Comparison of ENCODE assay signal across 9 mouse cellular contexts in the genomic region with DNA sequence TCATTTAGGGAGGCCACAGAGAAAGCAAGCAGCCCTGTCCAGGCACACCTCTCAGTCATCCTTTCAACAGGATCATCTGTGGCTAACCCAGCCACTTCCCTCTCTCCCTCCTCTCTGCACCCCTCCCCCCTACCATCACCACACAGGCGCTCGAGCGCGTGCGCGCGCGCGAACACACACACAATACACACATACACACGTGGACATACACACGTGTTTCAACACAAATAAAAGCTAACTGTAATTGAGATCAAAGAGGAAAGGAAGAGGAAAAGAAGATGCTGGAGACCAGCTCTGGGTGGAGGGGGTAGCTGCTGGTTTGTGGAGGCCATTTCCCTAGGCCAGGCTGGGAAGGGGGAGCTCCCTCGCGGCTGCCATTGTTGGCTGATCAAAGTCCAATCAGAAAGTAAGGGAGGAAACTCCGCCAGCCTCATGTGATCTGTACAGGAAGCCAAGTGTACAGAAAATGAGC.
DNase-seq lines count a peak whose midpoint lies in the region; ATAC-seq and TF ChIP-seq lines count a peak whose summit lies in the region.
"Had no signal": no experiment of that assay in that cellular context is flagged by ENCODE, and none has a peak within 500 bp of the region (broad histone marks: within the 10 kb centered on the region; RNA-seq: fewer than 3 reads in every experiment).

No protein-coding gene starts in this region.

- no peaks in the 10 kb centered on the region for H3K27me3 ChIP-seq in heart, embryonic 15.5 days
- H3K27me3 ChIP-seq in forebrain, embryonic 13.5 days, result no peaks in the 10 kb centered on the region
- H3K27me3 ChIP-seq in midbrain, embryonic 15.5 days (replicated peaks), result no peaks in the 10 kb centered on the region
- H3K27me3 ChIP-seq in cerebellum, adult 2 months (ENCODE audit: control insufficient read depth, insufficient read depth, low read length), result no peaks in the 10 kb centered on the region
- H3K27me3 ChIP-seq: CH12.LX had no signal

- peaks cover 51% of the 10 kb centered on the region for H3K4me1 ChIP-seq in heart, embryonic 15.5 days (replicated peaks)
- peaks cover 93% of the 10 kb centered on the region for H3K4me1 ChIP-seq in forebrain, embryonic 13.5 days
- H3K4me1 ChIP-seq in midbrain, embryonic 15.5 days, result peaks cover 84% of the 10 kb centered on the region
- peaks cover 9% of the 10 kb centered on the region for H3K4me1 ChIP-seq in cerebellum, adult 2 months (ENCODE audit: control insufficient read depth, insufficient read depth, low read length)

- H3K36me3 ChIP-seq in heart, embryonic 15.5 days, result peaks cover 5% of the 10 kb centered on the region; the same call in 1 of the 2 replicates
- peaks cover 10% of the 10 kb centered on the region; the same call in 1 of the 2 replicates for H3K36me3 ChIP-seq in forebrain, embryonic 13.5 days (ENCODE audit: poor library complexity, severe bottlenecking)
- no peaks in the 10 kb centered on the region for H3K36me3 ChIP-seq in midbrain, embryonic 15.5 days (replicated peaks)

- DNase-seq in heart, postnatal 14 days, result no peak
- DNase-seq in kidney, postnatal 14 days, result peak; percentile 70
- DNase-seq in gastrocnemius, postnatal 25 days, result no peak
- DNase-seq in cerebellum, adult 2 months, result no peak

- no peak for TF ChIP-seq CTCF in cerebellum, adult 2 months (IDR thresholded peaks at IDR 0.05; ENCODE audit: borderline replicate concordance, insufficient read depth, low read depth, low read length)

- WGBS in heart, embryonic 15.5 days, result 28% methylated on average over 14 of the region's 14 CpGs
- 1% methylated on average over 14 of the region's 14 CpGs for WGBS in forebrain, embryonic 13.5 days
- whole genome bisulfite sequencing in midbrain, embryonic 15.5 days, result 6% methylated on average over 14 of the region's 14 CpGs
- 48% methylated on average over 14 of the region's 14 CpGs for WGBS in cerebellum, adult 2 months

- no peaks in the 10 kb centered on the region for H3K9me3 ChIP-seq in heart, embryonic 15.5 days (replicated peaks)
- H3K9me3 ChIP-seq in forebrain, embryonic 13.5 days (replicated peaks), result no peaks in the 10 kb centered on the region
- H3K9me3 ChIP-seq in midbrain, embryonic 15.5 days, result no peaks in the 10 kb centered on the region

- H3K27ac ChIP-seq in heart, embryonic 15.5 days, result no peak overlapping the region
- H3K27ac ChIP-seq in forebrain, embryonic 13.5 days, result peak overlapping the region; percentile 88
- H3K27ac ChIP-seq in midbrain, embryonic 15.5 days, result peak overlapping the region; percentile 89
- no peak overlapping the region for H3K27ac ChIP-seq in cerebellum, adult 2 months (ENCODE audit: insufficient read depth, low read length)

- intact Hi-C loops in heart, postnatal 14 days (cut with DNase I), result no loop called here

- no peak for TF ChIP-seq POLR2A in cerebellum, adult 2 months (IDR thresholded peaks at IDR 0.05; ENCODE audit: borderline replicate concordance, insufficient read depth, low read length)

- peak overlapping the region; percentile 30; the same call in 1 of the 2 replicates for H3K4me2 ChIP-seq in heart, embryonic 15.5 days
- peak overlapping the region; percentile 59 for H3K4me2 ChIP-seq in forebrain, embryonic 13.5 days
- H3K4me2 ChIP-seq in midbrain, embryonic 15.5 days, result peak overlapping the region; percentile 52

- peak overlapping the region; percentile 16; the same call in 1 of the 2 replicates for H3K4me3 ChIP-seq in heart, embryonic 15.5 days
- H3K4me3 ChIP-seq in forebrain, embryonic 13.5 days, result peak overlapping the region; percentile 25
- peak overlapping the region; percentile 20 for H3K4me3 ChIP-seq in midbrain, embryonic 15.5 days
- no peak overlapping the region for H3K4me3 ChIP-seq in cerebellum, adult 2 months (replicated peaks; ENCODE audit: insufficient read depth, low read depth, low read length)

- no peak overlapping the region for H3K9ac ChIP-seq in heart, embryonic 15.5 days
- H3K9ac ChIP-seq in forebrain, embryonic 13.5 days, result peak overlapping the region; percentile 41
- H3K9ac ChIP-seq in midbrain, embryonic 15.5 days, result no peak overlapping the region

- ATAC-seq in heart, embryonic 15.5 days (replicated peaks; ENCODE audit: insufficient number of reproducible peaks, insufficient read depth, low FRiP score, low read depth), result peak; percentile 21; the same call in 1 of the 2 replicates
- peak; percentile 60 for ATAC-seq in forebrain, embryonic 13.5 days
- peak; percentile 53 for ATAC-seq in midbrain, embryonic 15.5 days (replicated peaks)
- no peak for ATAC-seq in cerebellum, adult (ENCODE audit: insufficient number of reproducible peaks, low FRiP score, low TSS enrichment)

Comparison
In these comparisons a context has a peak if more than half of its experiments do, and no peak if none do; other contexts are left out.
1. H3K27ac ChIP-seq: peak in forebrain, embryonic 13.5 days (single experiment) and midbrain, embryonic 15.5 days (single experiment); none in heart, embryonic 15.5 days (single experiment) and cerebellum, adult 2 months (single experiment).
2. Peak in every context shown above with its lines, with median percentiles within 50 percentile points of each other: H3K4me2 ChIP-seq.